Mouse (Mus musculus) heart, postnatal 0 days (tissue): ENCODE measurements around the gene Abr. TPM values are rescaled to one million over a fixed set of nuclear protein-coding genes. Genes with fewer than 3 reads are reported as not detected.

Experiments
- ATAC-seq: fragments of 200-750 bp; cut with Nextera tagmentation; 2 replicates; pipeline ENCODE4 v1.8.0; 2017; ENCODE audit warnings: low read depth, moderate number of reproducible peaks, moderate library complexity; ENCODE audit not compliant: insufficient read depth
- DNase-seq: peaks from one replicate; pipeline ENCODE4 v3.0.0-alpha.2; 2016; ENCODE audit warnings: low spot score
- H3K27ac ChIP-seq: fragments of 300-500 bp; sonication (generic); 2 replicates; pipeline ENCODE4 v1.5.1; 2014; ENCODE audit warnings: low read depth, mild to moderate bottlenecking
- H3K27me3 ChIP-seq: fragments of 300-500 bp; sonication (generic); 2 replicates; pipeline ENCODE4 v1.6.1; 2014; ENCODE audit warnings: low read length, mixed read lengths; ENCODE audit not compliant: control insufficient read depth, insufficient read depth
- H3K36me3 ChIP-seq: fragments of 300-500 bp; sonication (generic); replicated peaks from 2 replicates; pipeline ENCODE4 v1.6.1; 2014; ENCODE audit warnings: low read length, mixed read lengths; ENCODE audit not compliant: control insufficient read depth, insufficient read depth
- H3K4me1 ChIP-seq: fragments of 300-500 bp; sonication (generic); 2 replicates; pipeline ENCODE4 v1.6.1; 2014; ENCODE audit warnings: antibody characterized with exemption; ENCODE audit not compliant: control insufficient read depth, insufficient read depth
- H3K4me2 ChIP-seq: fragments of 300-500 bp; sonication (generic); 2 replicates; pipeline ENCODE4 v1.6.1; 2014; ENCODE audit warnings: low read depth, mild to moderate bottlenecking, low read length, moderate library complexity
- H3K4me3 ChIP-seq: fragments of 300-500 bp; sonication (generic); 2 replicates; pipeline ENCODE4 v1.5.1; 2014; ENCODE audit warnings: low read depth, low read length
- H3K9ac ChIP-seq: fragments of 300-500 bp; sonication (generic); replicated peaks from 2 replicates; pipeline ENCODE4 v1.6.1; 2014; ENCODE audit warnings: low read depth, low read length, mixed read lengths
- H3K9me3 ChIP-seq: fragments of 300-500 bp; sonication (generic); replicated peaks from 2 replicates; pipeline ENCODE4 v1.6.1; 2016; ENCODE audit warnings: low read length; ENCODE audit not compliant: control insufficient read depth
- CTCF ChIP-seq: IDR thresholded peaks from 2 replicates; pipeline ENCODE4 v1.5.1; 2016; ENCODE audit warnings: antibody characterized with exemption, control low read depth, low read depth
- EP300 ChIP-seq: IDR thresholded peaks from 2 replicates; pipeline ENCODE4 v1.6.1; 2016; ENCODE audit warnings: antibody characterized with exemption, low read depth
- WGBS: fragments of 180-500 bp; shearing (Covaris S2); extraction: QIAGEN DNeasy Blood & Tissue Kit; methylation state at CpG from one replicate; pipeline ENCODE4 v1.1.7; 2014; 5-methylcytosine and 5-hydroxymethylcytosine counted together
- polyA plus RNA-seq: library from polyadenylated mRNA; unstranded; fragments of >200 nt; fragmentation: Nextera tagmentation; extraction: Ambion mirVana; gene quantifications from 2 replicates; pipeline ENCODE4 v1.2.1, GENCODE M21; 2015
- total RNA-seq: library from RNA; depleted of rRNA; stranded (reverse); fragments of >200 nt; gene quantifications from 2 replicates; pipeline ENCODE4 v1.2.3, GENCODE M21; 2014; ENCODE audit warnings: low replicate concordance

The Abr gene
- total and polyA plus RNA-seq, 2 experiments from 2014 or later = 14.1 to 48.9 TPM

GRCm38 (mm10) chr11:76496086-76496771, 125.9 kb downstream of the Abr start:
- peak; percentile 71 for TF ChIP-seq CTCF
- no peak for TF ChIP-seq EP300
- Histone ChIP-seq H3K27ac (peak overlapping the region; percentile 98; the same call in 1 of the 2 replicates), H3K4me2 (no peak overlapping the region), H3K4me3 (no peak overlapping the region), H3K4me1 (peaks cover 63% of the 10 kb centered on the region), H3K9ac (no peak overlapping the region), H3K27me3 (no peaks in the 10 kb centered on the region), H3K9me3 (no peaks in the 10 kb centered on the region), H3K36me3 (no peaks in the 10 kb centered on the region)
- DNase-seq (peak; percentile 18), ATAC-seq (0 out of 2 replicates have a peak, but pooled peaks have one; percentile 18)
- WGBS = 75% methylated on average over 6 of the region's 6 CpGs

- Histone ChIP-seq H3K9ac (peak overlapping the region; percentile 92), H3K4me1 (peaks cover 69% of the 10 kb centered on the region), H3K4me3 (peak overlapping the region; percentile 89), H3K27ac (peak overlapping the region; percentile 98), H3K27me3 (no peaks in the 10 kb centered on the region), H3K36me3 (no peaks in the 10 kb centered on the region), H3K9me3 (no peaks in the 10 kb centered on the region), H3K4me2 (peak overlapping the region; percentile 85)
- 13% methylated on average over 19 of the region's 19 CpGs for WGBS
- DNase-seq (no peak), ATAC-seq (no peak)
- no peak for TF ChIP-seq CTCF
- no peak for TF ChIP-seq EP300
These were observed 126.7 kb downstream of the Abr start for GRCm38 (mm10) chr11:76495127-76496028.

- Histone ChIP-seq H3K27ac (peak overlapping the region; percentile 98), H3K4me1 (peaks cover 72% of the 10 kb centered on the region), H3K9me3 (no peaks in the 10 kb centered on the region), H3K9ac (peak overlapping the region; percentile 92), H3K36me3 (no peaks in the 10 kb centered on the region), H3K27me3 (no peaks in the 10 kb centered on the region), H3K4me3 (peak overlapping the region; percentile 89), H3K4me2 (peak overlapping the region; percentile 85)
- TF ChIP-seq CTCF (no peak), EP300 (peak; percentile 72; the same call in 1 of the 2 replicates)
- peak; percentile 76 for ATAC-seq
- WGBS = under 1% methylated on average over 50 of the region's 67 CpGs
- peak; percentile 73 for DNase-seq
These were observed 127.6 kb downstream of the Abr start for GRCm38 (mm10) chr11:76494360-76495126.

GRCm38 (mm10) chr11:76493811-76494274, 128.3 kb downstream of the Abr start:
- Histone ChIP-seq H3K4me2 (peak overlapping the region; percentile 85), H3K27ac (peak overlapping the region; percentile 98), H3K4me1 (peaks cover 73% of the 10 kb centered on the region), H3K36me3 (no peaks in the 10 kb centered on the region), H3K27me3 (no peaks in the 10 kb centered on the region), H3K9me3 (no peaks in the 10 kb centered on the region), H3K4me3 (peak overlapping the region; percentile 89), H3K9ac (peak overlapping the region; percentile 92)
- peak; percentile 31 for ATAC-seq
- DNase-seq = peak; percentile 29
- 5% methylated on average over 6 of the region's 6 CpGs for WGBS
- no peak for TF ChIP-seq EP300
- TF ChIP-seq CTCF = no peak

- TF ChIP-seq EP300 = no peak
- Histone ChIP-seq H3K27ac (no peak overlapping the region), H3K4me2 (peak overlapping the region; percentile 85), H3K4me1 (peaks cover 69% of the 10 kb centered on the region), H3K4me3 (peak overlapping the region; percentile 89), H3K9me3 (no peaks in the 10 kb centered on the region), H3K27me3 (no peaks in the 10 kb centered on the region), H3K9ac (peak overlapping the region; percentile 92; the same call in 1 of the 2 replicates), H3K36me3 (no peaks in the 10 kb centered on the region)
- WGBS = 30% methylated on average over 4 of the region's 4 CpGs
- DNase-seq (no peak), ATAC-seq (no peak)
These were observed 128.9 kb downstream of the Abr start for GRCm38 (mm10) chr11:76493167-76493566.
